Mouse (Mus musculus) frontal cortex, adult (tissue): ENCODE results near the gene Wdr48.

Experiments
- ATAC-seq: cut with Nextera tagmentation; 2 replicates; pipeline ENCODE4 v1.9.2; 2017; ENCODE audit warnings: mild to moderate bottlenecking, moderate library complexity, mixed read lengths; ENCODE audit not compliant: low TSS enrichment

The Wdr48 gene

GRCm38 (mm10) chr9:119970221-119970620, 75.5 kb downstream of the Wdr48 start:
- no peak for ATAC-seq

- peak; percentile 32; the same call in 1 of the 2 replicates for ATAC-seq
Measured at GRCm38 (mm10) chr9:119970763-119971656, 76.3 kb downstream of the Wdr48 start.

- ATAC-seq = no peak
Measured at GRCm38 (mm10) chr9:119972166-119972565, 77.5 kb downstream of the Wdr48 start.

GRCm38 (mm10) chr9:119972582-119972981, 77.9 kb downstream of the Wdr48 start:
- ATAC-seq = no peak

GRCm38 (mm10) chr9:119973281-119973680, 78.6 kb downstream of the Wdr48 start:
- no peak for ATAC-seq

- no peak for ATAC-seq
Measured at GRCm38 (mm10) chr9:119973869-119974520, 79.3 kb downstream of the Wdr48 start.

GRCm38 (mm10) chr9:119974609-119975008, 79.9 kb downstream of the Wdr48 start:
- ATAC-seq = no peak

- ATAC-seq = no peak
Measured at GRCm38 (mm10) chr9:119975286-119975685, 80.6 kb downstream of the Wdr48 start.
